Mouse (Mus musculus): ENCODE measurements around the gene Ppfibp2.

The Ppfibp2 gene

GRCm38 (mm10) chr7:107779611-107780010 is 184.6 kb downstream of the Ppfibp2 start:
- DNase-seq, result no peak

GRCm38 (mm10) chr7:107787977-107788620 is 193.1 kb downstream of the Ppfibp2 start:
- DNase-seq, result peak; percentile 14

GRCm38 (mm10) chr7:107796500-107796899 is 201.5 kb downstream of the Ppfibp2 start:
- no peak for DNase-seq

Data from layer of hippocampus, adult 9-11 months (tissue).